Mouse (Mus musculus): ENCODE results near the gene Arvcf.
A peak's percentile ranks its signal among the peaks of the same experiment; 100 is the strongest.

The Arvcf gene

GRCm38 (mm10) chr16:18347931-18348600 lies at the start of gene Arvcf, which contains the start of gene Tango2:
Gene Arvcf (plus strand): TSS chr16:18348182.
Gene Tango2 (minus strand): TSS chr16:18348103.
- DNase-seq = peak; percentile 97

- no peak for DNase-seq
Measured at GRCm38 (mm10) chr16:18308159-18308558, 39.8 kb upstream of the Arvcf start.

- DNase-seq = no peak
Measured at GRCm38 (mm10) chr16:18318992-18319391, 29.0 kb upstream of the Arvcf start.

- no peak for DNase-seq
Measured at GRCm38 (mm10) chr16:18321443-18321842, 26.5 kb upstream of the Arvcf start.

- no peak for DNase-seq
Measured at GRCm38 (mm10) chr16:18323460-18323859, 24.5 kb upstream of the Arvcf start.

GRCm38 (mm10) chr16:18324031-18324430 lies 24.0 kb upstream of the Arvcf start:
- no peak for DNase-seq

- no peak for DNase-seq
Measured at GRCm38 (mm10) chr16:18325741-18326140, 22.2 kb upstream of the Arvcf start.

GRCm38 (mm10) chr16:18327936-18328335 lies 20.0 kb upstream of the Arvcf start:
- DNase-seq = no peak

- no peak for DNase-seq
Measured at GRCm38 (mm10) chr16:18328524-18328923, 19.5 kb upstream of the Arvcf start.

GRCm38 (mm10) chr16:18333976-18334375 lies 14.0 kb upstream of the Arvcf start:
- DNase-seq = no peak

- DNase-seq = no peak
Measured at GRCm38 (mm10) chr16:18335981-18336380, 12.0 kb upstream of the Arvcf start.

GRCm38 (mm10) chr16:18337261-18337660 lies 10.7 kb upstream of the Arvcf start:
- DNase-seq = no peak

- no peak for DNase-seq
Measured at GRCm38 (mm10) chr16:18339866-18340265, 8.1 kb upstream of the Arvcf start.

GRCm38 (mm10) chr16:18341605-18342004 lies 6.4 kb upstream of the Arvcf start:
- DNase-seq = no peak

GRCm38 (mm10) chr16:18342076-18342475 lies 5.9 kb upstream of the Arvcf start:
- DNase-seq = no peak

- peak; percentile 49 for DNase-seq
Measured at GRCm38 (mm10) chr16:18342650-18343570, 5.1 kb upstream of the Arvcf start.

GRCm38 (mm10) chr16:18343778-18344177 lies 4.2 kb upstream of the Arvcf start:
- peak; percentile 95 for DNase-seq

GRCm38 (mm10) chr16:18345243-18345642 lies 2.7 kb upstream of the Arvcf start:
- DNase-seq = peak; percentile 89

- DNase-seq = no peak
Measured at GRCm38 (mm10) chr16:18348601-18349175, 706 bp downstream of the Arvcf start.

- no peak for DNase-seq
Measured at GRCm38 (mm10) chr16:18349761-18350325, 1.9 kb downstream of the Arvcf start.

- peak; percentile 66 for DNase-seq
Measured at GRCm38 (mm10) chr16:18351313-18352055, 3.5 kb downstream of the Arvcf start.

GRCm38 (mm10) chr16:18353106-18353505 lies 5.1 kb downstream of the Arvcf start:
- no peak for DNase-seq

Data from cerebellum, adult 8-10 months (tissue).